Mouse (Mus musculus) embryonic facial prominence, embryonic 12.5 days (tissue): ENCODE results near the gene Inca1. TPM values are rescaled to one million over a fixed set of nuclear protein-coding genes. Genes with fewer than 3 reads are reported as not detected.

Experiments used
- ATAC-seq: fragments of 200-750 bp; cut with Nextera tagmentation; 2 replicates; pipeline ENCODE4 v1.8.0; 2017; ENCODE audit not compliant: insufficient number of reproducible peaks, insufficient read depth, low FRiP score, low TSS enrichment
- H3K27ac ChIP-seq: fragments of 300-500 bp; sonication (generic); 2 replicates; pipeline ENCODE4 v1.5.1; 2016; ENCODE audit warnings: mild to moderate bottlenecking
- H3K27me3 ChIP-seq: fragments of 300-500 bp; sonication (generic); 2 replicates; pipeline ENCODE4 v1.6.1; 2016; ENCODE audit warnings: mild to moderate bottlenecking, moderate library complexity
- H3K36me3 ChIP-seq: fragments of 300-500 bp; sonication (generic); 2 replicates; pipeline ENCODE4 v1.6.1; 2016; ENCODE audit warnings: mild to moderate bottlenecking
- H3K4me1 ChIP-seq: fragments of 300-500 bp; sonication (generic); 2 replicates; pipeline ENCODE4 v1.6.1; 2016
- H3K4me2 ChIP-seq: fragments of 300-500 bp; sonication (generic); replicated peaks from 2 replicates; pipeline ENCODE4 v1.6.1; 2016; ENCODE audit warnings: mild to moderate bottlenecking, moderate library complexity
- H3K4me3 ChIP-seq: fragments of 300-500 bp; sonication (generic); 2 replicates; pipeline ENCODE4 v1.5.1; 2016; ENCODE audit warnings: mild to moderate bottlenecking
- H3K9ac ChIP-seq: fragments of 300-500 bp; sonication (generic); 2 replicates; pipeline ENCODE4 v1.6.1; 2016; ENCODE audit warnings: mild to moderate bottlenecking, moderate library complexity
- H3K9me3 ChIP-seq: fragments of 300-500 bp; sonication (generic); 2 replicates; pipeline ENCODE4 v1.6.1; 2016; ENCODE audit warnings: mild to moderate bottlenecking, moderate library complexity
- WGBS: fragments of 180-500 bp; shearing (Covaris S2); methylation state at CpG from one replicate; pipeline ENCODE4 v1.1.7; 2016; 5-methylcytosine and 5-hydroxymethylcytosine counted together
- polyA plus RNA-seq: library from polyadenylated mRNA; unstranded; fragments of >200 nt; fragmentation: Nextera tagmentation; extraction: Ambion mirVana; gene quantifications from 2 replicates; pipeline ENCODE4 v1.2.1, GENCODE M21; 2016

Inca1 gene
- polyA plus RNA-seq, 1 experiment from 2014 or later = 1.6 TPM

- Histone ChIP-seq H3K9ac (no peak overlapping the region), H3K27me3 (no peaks in the 10 kb centered on the region), H3K9me3 (no peaks in the 10 kb centered on the region), H3K4me2 (no peak overlapping the region), H3K4me3 (no peak overlapping the region), H3K27ac (no peak overlapping the region), H3K4me1 (no peaks in the 10 kb centered on the region), H3K36me3 (peaks cover 78% of the 10 kb centered on the region)
- WGBS = 93% methylated on average over 2 of the region's 2 CpGs
- ATAC-seq = no peak
These were observed 26.6 kb upstream of the Inca1 start for GRCm38 (mm10) chr11:70726585-70726984.

DNA sequence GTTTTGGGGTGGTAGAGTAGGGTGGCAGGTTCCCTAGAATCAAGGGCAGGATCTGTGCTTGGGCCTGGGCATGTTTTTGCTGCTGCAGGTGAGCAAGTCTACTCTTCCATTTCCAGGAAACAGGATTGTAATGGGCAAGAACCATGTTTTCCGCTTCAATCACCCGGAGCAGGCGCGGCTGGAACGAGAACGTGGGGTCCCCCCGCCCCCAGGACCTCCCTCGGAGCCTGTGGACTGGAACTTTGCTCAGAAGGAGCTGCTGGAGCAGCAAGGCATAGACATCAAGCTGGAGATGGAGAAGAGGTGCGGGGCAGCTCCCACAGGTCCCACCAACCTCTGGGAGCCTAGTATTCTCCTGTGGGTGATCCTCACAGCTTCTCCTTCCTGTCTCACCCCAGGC, 24.8 kb upstream of the Inca1 start:
- no peak overlapping the region for H3K4me3 ChIP-seq
- H3K4me2 ChIP-seq = no peak overlapping the region
- 96% methylated on average over 9 of the region's 9 CpGs for WGBS
- no peak overlapping the region for H3K27ac ChIP-seq
- no peak for ATAC-seq
- H3K27me3 ChIP-seq = no peaks in the 10 kb centered on the region
- no peaks in the 10 kb centered on the region for H3K9me3 ChIP-seq
- H3K4me1 ChIP-seq = no peaks in the 10 kb centered on the region
- H3K9ac ChIP-seq = no peak overlapping the region
- H3K36me3 ChIP-seq = peaks cover 95% of the 10 kb centered on the region

DNA sequence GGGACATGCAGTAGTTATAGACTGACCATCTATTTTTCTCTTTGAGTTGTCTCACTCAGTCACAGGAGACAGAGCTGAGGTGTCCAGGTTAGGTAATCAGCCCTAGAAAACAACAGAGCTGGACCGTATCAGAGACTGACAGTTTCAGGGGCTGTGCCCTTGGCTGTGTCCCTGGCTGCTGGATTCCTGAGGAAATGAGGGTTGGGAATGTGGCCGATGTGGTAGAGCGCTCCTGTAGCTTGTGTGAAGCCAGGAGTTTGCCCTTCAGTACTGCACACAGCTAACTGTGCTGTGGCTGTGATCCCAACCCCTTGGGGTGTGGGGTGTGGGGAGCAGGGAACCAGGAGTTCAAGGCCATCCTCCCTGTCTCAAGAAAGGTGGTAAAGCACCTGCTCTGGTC, 21.1 kb upstream of the Inca1 start:
- Histone ChIP-seq H3K4me2 (no peak overlapping the region), H3K27ac (no peak overlapping the region), H3K9ac (no peak overlapping the region), H3K36me3 (peaks cover 99% of the 10 kb centered on the region), H3K4me1 (no peaks in the 10 kb centered on the region), H3K27me3 (no peaks in the 10 kb centered on the region), H3K9me3 (no peaks in the 10 kb centered on the region), H3K4me3 (no peak overlapping the region)
- WGBS = 94% methylated on average over 3 of the region's 3 CpGs
- no peak for ATAC-seq

- 91% methylated on average over 3 of the region's 3 CpGs for WGBS
- Histone ChIP-seq H3K4me2 (no peak overlapping the region), H3K27ac (no peak overlapping the region), H3K27me3 (no peaks in the 10 kb centered on the region), H3K4me3 (no peak overlapping the region), H3K9ac (no peak overlapping the region), H3K9me3 (no peaks in the 10 kb centered on the region), H3K36me3 (peaks cover 97% of the 10 kb centered on the region), H3K4me1 (no peaks in the 10 kb centered on the region)
- no peak for ATAC-seq
These were observed 20.6 kb upstream of the Inca1 start for GRCm38 (mm10) chr11:70720567-70720966.

GRCm38 (mm10) chr11:70718481-70718880, 18.5 kb upstream of the Inca1 start:
- H3K4me2 ChIP-seq = no peak overlapping the region
- H3K27me3 ChIP-seq = no peaks in the 10 kb centered on the region
- H3K36me3 ChIP-seq = peaks cover 79% of the 10 kb centered on the region
- no peak overlapping the region for H3K4me3 ChIP-seq
- no peak overlapping the region for H3K27ac ChIP-seq
- H3K9ac ChIP-seq = no peak overlapping the region
- no peak for ATAC-seq
- H3K4me1 ChIP-seq = no peaks in the 10 kb centered on the region
- 61% methylated on average over 5 of the region's 5 CpGs for WGBS
- no peaks in the 10 kb centered on the region for H3K9me3 ChIP-seq

- peaks cover 74% of the 10 kb centered on the region for H3K36me3 ChIP-seq
- H3K27me3 ChIP-seq = no peaks in the 10 kb centered on the region
- H3K4me3 ChIP-seq = no peak overlapping the region
- H3K27ac ChIP-seq = no peak overlapping the region
- WGBS = 84% methylated on average over 6 of the region's 6 CpGs
- no peak overlapping the region for H3K4me2 ChIP-seq
- ATAC-seq = no peak
- no peaks in the 10 kb centered on the region for H3K9me3 ChIP-seq
- no peak overlapping the region for H3K9ac ChIP-seq
- no peaks in the 10 kb centered on the region for H3K4me1 ChIP-seq
These were observed 15.9 kb upstream of the Inca1 start for GRCm38 (mm10) chr11:70715832-70716231.

DNA sequence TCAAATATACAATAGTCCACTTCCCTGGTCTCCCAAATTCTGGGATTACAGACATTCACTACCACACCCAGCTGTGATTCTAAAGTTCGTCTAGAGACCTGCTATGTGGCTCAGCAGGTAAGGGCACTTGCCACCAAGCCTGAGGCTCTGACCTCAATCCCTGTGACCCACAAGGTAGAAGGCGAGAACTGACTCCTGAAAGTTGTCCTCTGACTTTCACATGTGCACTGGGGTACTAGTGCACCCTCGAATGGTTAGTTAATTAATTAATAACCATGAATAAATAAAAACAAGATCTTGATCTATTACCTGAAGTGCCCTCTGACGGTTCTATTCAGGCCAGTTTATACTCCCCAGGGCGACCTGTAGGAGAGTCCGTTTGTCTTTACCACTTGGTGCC, 13.3 kb upstream of the Inca1 start:
- peaks cover 71% of the 10 kb centered on the region for H3K36me3 ChIP-seq
- no peak for ATAC-seq

DNA sequence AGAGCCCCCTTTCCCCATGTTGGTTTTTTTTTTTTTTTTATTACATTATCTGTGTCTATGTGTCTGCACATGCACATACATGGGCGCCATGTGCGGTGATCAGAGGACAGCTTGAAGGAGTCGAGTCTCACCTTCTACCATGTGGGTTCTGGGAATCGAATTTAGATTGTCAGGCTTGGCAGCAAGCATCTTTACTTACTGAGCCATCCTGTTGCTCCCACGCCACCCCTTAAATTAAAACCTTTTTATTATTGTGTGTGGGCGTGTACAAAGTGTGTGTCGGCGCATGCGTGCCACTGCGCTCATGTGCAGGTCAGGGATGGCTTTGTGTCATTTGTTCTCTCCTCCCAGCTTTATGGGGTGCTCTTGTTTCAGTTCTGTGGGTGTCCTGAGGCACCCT, 11.1 kb upstream of the Inca1 start:
- 94% methylated on average over 10 of the region's 10 CpGs for WGBS
- ATAC-seq = no peak
- Histone ChIP-seq H3K27me3 (no peaks in the 10 kb centered on the region), H3K36me3 (peaks cover 71% of the 10 kb centered on the region), H3K4me3 (no peak overlapping the region), H3K4me1 (no peaks in the 10 kb centered on the region), H3K27ac (no peak overlapping the region), H3K9ac (no peak overlapping the region), H3K9me3 (no peaks in the 10 kb centered on the region), H3K4me2 (no peak overlapping the region)

More for the DNA sequence above, 13.3 kb upstream of the Inca1 start:
- no peaks in the 10 kb centered on the region for H3K4me1 ChIP-seq
- H3K27ac ChIP-seq = no peak overlapping the region
- 88% methylated on average over 6 of the region's 6 CpGs for WGBS
- H3K4me3 ChIP-seq = no peak overlapping the region
- no peak overlapping the region for H3K4me2 ChIP-seq
- H3K9me3 ChIP-seq = no peaks in the 10 kb centered on the region
- no peak overlapping the region for H3K9ac ChIP-seq
- H3K27me3 ChIP-seq = no peaks in the 10 kb centered on the region

DNA sequence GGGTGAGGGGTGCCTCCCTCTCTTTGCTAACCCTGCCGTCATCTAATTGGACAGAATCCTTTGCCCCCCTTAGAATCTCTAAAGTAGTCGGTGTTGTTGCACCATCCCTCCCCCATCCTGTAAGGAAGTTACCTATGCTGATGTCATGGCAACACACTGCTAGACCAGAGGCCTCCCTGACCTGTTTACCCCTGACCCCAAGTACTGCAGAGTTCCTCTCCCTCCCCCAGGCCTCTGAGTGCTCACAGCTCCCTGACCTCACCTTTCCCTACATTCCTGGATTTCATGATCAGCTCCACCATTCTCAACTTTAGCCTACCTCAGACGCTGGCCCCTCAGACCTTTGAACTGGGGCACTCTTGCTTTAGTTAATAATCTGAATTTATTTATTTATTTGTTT, 6.2 kb upstream of the Inca1 start:
- no peak overlapping the region for H3K4me2 ChIP-seq
- H3K4me1 ChIP-seq = peaks cover 17% of the 10 kb centered on the region
- no peak overlapping the region for H3K9ac ChIP-seq
- no peaks in the 10 kb centered on the region for H3K27me3 ChIP-seq
- 77% methylated on average over 3 of the region's 3 CpGs for whole genome bisulfite sequencing
- ATAC-seq = no peak
- no peak overlapping the region for H3K27ac ChIP-seq
- no peaks in the 10 kb centered on the region for H3K9me3 ChIP-seq
- no peak overlapping the region for H3K4me3 ChIP-seq
- H3K36me3 ChIP-seq = peaks cover 74% of the 10 kb centered on the region

DNA sequence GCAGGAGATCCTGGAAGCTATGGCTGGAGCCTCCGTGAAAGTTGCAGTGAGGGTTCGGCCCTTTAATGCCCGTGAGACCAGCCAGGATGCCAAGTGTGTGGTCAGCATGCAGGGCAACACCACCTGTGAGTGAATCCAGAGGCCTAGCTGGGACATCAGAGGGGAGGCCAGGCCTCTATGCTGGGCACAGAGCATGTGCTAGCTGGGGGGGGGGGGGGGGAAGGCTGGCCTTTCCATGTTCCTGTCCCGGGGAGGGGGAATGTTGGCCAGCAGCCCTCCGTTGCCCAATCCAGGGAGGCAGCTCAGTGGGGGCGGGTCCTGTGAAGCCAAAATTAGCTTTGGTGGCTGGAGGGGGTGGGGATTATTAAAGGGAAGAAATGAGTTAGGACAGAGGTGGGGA, 2.8 kb upstream of the Inca1 start:
- Histone ChIP-seq H3K27me3 (no peaks in the 10 kb centered on the region), H3K27ac (no peak overlapping the region), H3K4me1 (peaks cover 24% of the 10 kb centered on the region), H3K4me3 (no peak overlapping the region), H3K4me2 (no peak overlapping the region; the same call in 1 of the 2 replicates), H3K9ac (no peak overlapping the region), H3K9me3 (no peaks in the 10 kb centered on the region), H3K36me3 (peaks cover 45% of the 10 kb centered on the region)
- 71% methylated on average over 6 of the region's 6 CpGs for WGBS
- ATAC-seq = no peak

- H3K4me1 ChIP-seq = peaks cover 24% of the 10 kb centered on the region
- 84% methylated on average over 6 of the region's 6 CpGs for WGBS
- no peaks in the 10 kb centered on the region for H3K9me3 ChIP-seq
- H3K4me3 ChIP-seq = peak overlapping the region; percentile 89; the same call in 1 of the 2 replicates
- no peaks in the 10 kb centered on the region for H3K27me3 ChIP-seq
- peak overlapping the region; percentile 21 for H3K9ac ChIP-seq
- H3K27ac ChIP-seq = no peak overlapping the region
- H3K36me3 ChIP-seq = peaks cover 39% of the 10 kb centered on the region
- no peak for ATAC-seq
- peak overlapping the region; percentile 87 for H3K4me2 ChIP-seq
These were observed 2.2 kb upstream of the Inca1 start for GRCm38 (mm10) chr11:70701984-70702733.

DNA sequence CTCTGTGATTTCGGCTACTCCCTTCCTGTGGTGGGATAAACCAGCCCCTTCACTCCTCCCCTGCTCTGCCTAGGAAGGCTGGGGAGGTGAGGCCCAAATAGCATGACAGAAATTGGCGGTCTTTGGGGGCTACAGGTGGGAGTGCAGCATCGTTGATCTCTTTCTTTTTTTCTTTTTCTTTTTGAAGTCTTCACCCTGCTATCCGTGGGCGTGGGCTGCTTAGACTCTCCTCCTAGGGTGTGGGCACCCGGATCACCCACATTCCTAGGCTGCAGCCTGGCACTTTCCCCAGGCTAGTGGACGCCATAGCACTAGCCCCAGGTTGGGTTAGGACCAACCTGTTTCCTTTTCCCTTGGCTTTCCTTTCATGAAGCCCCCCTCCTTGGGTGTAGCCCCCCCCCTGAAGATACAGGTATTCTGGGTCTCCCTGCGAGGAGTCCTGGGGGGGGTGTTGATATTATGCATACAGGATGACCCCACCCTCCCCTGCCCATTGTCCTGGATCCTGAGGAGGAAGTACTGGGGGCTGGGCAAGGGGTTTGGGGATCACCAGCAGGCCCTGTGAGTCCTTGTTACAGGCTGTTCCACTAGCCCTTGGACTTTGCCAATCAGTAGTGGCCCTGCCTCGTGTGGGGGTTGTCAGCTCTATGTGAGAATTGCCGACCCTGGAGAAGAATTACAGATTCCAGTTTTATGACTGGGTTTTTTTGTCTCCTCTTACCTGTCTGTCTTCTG, 1.4 kb upstream of the Inca1 start:
- Histone ChIP-seq H3K4me1 (peaks cover 24% of the 10 kb centered on the region), H3K36me3 (peaks cover 31% of the 10 kb centered on the region), H3K9me3 (no peaks in the 10 kb centered on the region), H3K4me2 (peak overlapping the region; percentile 87), H3K27ac (no peak overlapping the region), H3K27me3 (no peaks in the 10 kb centered on the region), H3K9ac (peak overlapping the region; percentile 97), H3K4me3 (peak overlapping the region; percentile 89)
- no peak for ATAC-seq
- 17% methylated on average over 10 of the region's 10 CpGs for WGBS
